Mouse (Mus musculus) adrenal gland, postnatal 25 days (tissue): ENCODE data around the gene Vmn1r85. TPM values are rescaled to one million over a fixed set of nuclear protein-coding genes. Genes with fewer than 3 reads are reported as not detected.
"Not testable (repeated sequence)": the region's sequence is repeated elsewhere in the genome, so short reads cannot be mapped to it uniquely, and the experiment has no call there.

Experiments
- DNase-seq: peaks from one replicate; pipeline ENCODE4 v3.0.0; 2021; ENCODE audit warnings: mixed read lengths
- long read RNA-seq: library from polyadenylated mRNA; stranded (forward); transcript quantifications from one replicate; pipeline ENCODE4 v2.0.0, GENCODE M21; 2021
- total RNA-seq: library from RNA; stranded (reverse); gene quantifications from 2 replicates; pipeline ENCODE4 v1.2.3, GENCODE M21; 2021

The Vmn1r85 gene
- total RNA-seq = not detected in 2 replicates
- long read RNA-seq = 0 reads

GRCm38 (mm10) chr7:13095073-13095472, at the start of gene Vmn1r85:
Gene Vmn1r85 (minus strand): TSS chr7:13095173.
- no peak for DNase-seq

GRCm38 (mm10) chr7:13140057-13140456, 45.1 kb upstream of the Vmn1r85 start, which contains the start of gene Vmn1r87:
Gene Vmn1r87 (minus strand): TSS chr7:13140157.
- no peak for DNase-seq

- no peak for DNase-seq
Observed at GRCm38 (mm10) chr7:13137340-13137739, 42.4 kb upstream of the Vmn1r85 start.

GRCm38 (mm10) chr7:13131856-13132255, 36.9 kb upstream of the Vmn1r85 start:
- DNase-seq = no peak

GRCm38 (mm10) chr7:13123554-13124153, 28.7 kb upstream of the Vmn1r85 start:
- not testable (repeated sequence) for DNase-seq

GRCm38 (mm10) chr7:13119817-13120216, 24.8 kb upstream of the Vmn1r85 start, which contains the start of gene Vmn1r86:
Gene Vmn1r86 (minus strand): TSS chr7:13119917.
- DNase-seq = no peak

GRCm38 (mm10) chr7:13072293-13072692, 22.7 kb downstream of the Vmn1r85 start:
- DNase-seq = no peak

- DNase-seq = not testable (repeated sequence)
Observed at GRCm38 (mm10) chr7:13063399-13063798, 31.6 kb downstream of the Vmn1r85 start.

- no peak for DNase-seq
Observed at GRCm38 (mm10) chr7:13059536-13059935, 35.4 kb downstream of the Vmn1r85 start.

- DNase-seq = no peak
Observed at GRCm38 (mm10) chr7:13056913-13057700, 37.9 kb downstream of the Vmn1r85 start.

- peak; percentile 87 for DNase-seq
Observed at GRCm38 (mm10) chr7:13054287-13055010, 40.5 kb downstream of the Vmn1r85 start, which contains the start of gene Mzf1. Gene Mzf1 (minus strand): TSS chr7:13054764.

- DNase-seq = no peak
Observed at GRCm38 (mm10) chr7:13053961-13054286, 41.0 kb downstream of the Vmn1r85 start.

- DNase-seq = no peak
Observed at GRCm38 (mm10) chr7:13053501-13053900, 41.5 kb downstream of the Vmn1r85 start.

- DNase-seq = no peak
Observed at GRCm38 (mm10) chr7:13053001-13053400, 42.0 kb downstream of the Vmn1r85 start.

- DNase-seq = peak; percentile 40
Observed at GRCm38 (mm10) chr7:13046084-13046483, 48.9 kb downstream of the Vmn1r85 start.

- no peak for DNase-seq
Observed at GRCm38 (mm10) chr7:13044254-13044625, 50.7 kb downstream of the Vmn1r85 start.

GRCm38 (mm10) chr7:13043445-13044253, 51.3 kb downstream of the Vmn1r85 start:
- DNase-seq = peak; percentile 62

- peak; percentile 18 for DNase-seq
Observed at GRCm38 (mm10) chr7:13043120-13043444, 51.9 kb downstream of the Vmn1r85 start.

GRCm38 (mm10) chr7:13042511-13042910, 52.5 kb downstream of the Vmn1r85 start:
- DNase-seq = no peak

- DNase-seq = no peak
Observed at GRCm38 (mm10) chr7:13041256-13041655, 53.7 kb downstream of the Vmn1r85 start.

- DNase-seq = no peak
Observed at GRCm38 (mm10) chr7:13039181-13039580, 55.8 kb downstream of the Vmn1r85 start.

- DNase-seq = no peak
Observed at GRCm38 (mm10) chr7:13038621-13039169, 56.3 kb downstream of the Vmn1r85 start.
